Mouse (Mus musculus) right cerebral cortex, postnatal 14 days (tissue): ENCODE measurements around the gene Fgf9.

ENCODE experiments used
- DNase-seq: peaks from one replicate; pipeline ENCODE4 v3.0.0; 2022

Fgf9 gene

DNA sequence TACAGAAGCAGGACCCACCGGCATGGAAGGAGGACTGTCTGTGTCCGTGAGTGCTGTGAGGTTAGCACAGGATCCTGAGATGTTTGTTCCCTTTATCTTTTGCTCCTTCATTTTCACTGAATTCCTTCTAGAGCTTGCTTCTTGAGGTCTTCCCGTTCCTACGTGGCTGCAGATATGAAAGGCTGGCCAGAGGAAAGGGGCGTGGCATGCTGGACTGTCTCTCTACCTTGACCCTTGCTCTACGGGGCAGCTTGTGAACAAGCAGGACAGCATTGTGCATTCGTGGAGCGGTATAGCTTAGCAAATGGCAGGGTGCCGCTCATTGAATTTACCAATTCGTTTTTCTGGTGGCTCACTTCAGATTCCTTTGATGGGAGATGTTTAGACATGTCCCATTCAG, 21.0 kb downstream of the Fgf9 start:
- DNase-seq = no peak

DNA sequence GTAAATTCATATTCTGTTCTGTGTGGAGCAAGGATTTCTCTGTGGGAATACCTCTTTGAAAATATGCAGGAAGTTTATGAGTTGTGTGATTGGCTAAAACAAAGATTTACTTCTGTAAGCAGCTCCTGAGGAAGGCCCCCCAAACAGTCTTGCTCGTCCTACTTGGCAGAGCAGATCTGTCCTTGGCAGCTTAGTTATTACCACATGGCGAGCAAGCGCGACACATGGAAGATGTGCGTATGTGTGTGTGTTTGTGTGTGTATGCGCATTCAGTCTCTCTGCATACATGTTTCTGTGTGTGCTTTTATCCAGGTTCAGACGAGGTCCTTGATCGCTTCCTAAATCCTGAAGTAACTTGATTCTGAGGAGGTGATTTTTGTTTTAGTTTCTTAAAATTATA, 29.3 kb downstream of the Fgf9 start:
- DNase-seq = no peak

DNA sequence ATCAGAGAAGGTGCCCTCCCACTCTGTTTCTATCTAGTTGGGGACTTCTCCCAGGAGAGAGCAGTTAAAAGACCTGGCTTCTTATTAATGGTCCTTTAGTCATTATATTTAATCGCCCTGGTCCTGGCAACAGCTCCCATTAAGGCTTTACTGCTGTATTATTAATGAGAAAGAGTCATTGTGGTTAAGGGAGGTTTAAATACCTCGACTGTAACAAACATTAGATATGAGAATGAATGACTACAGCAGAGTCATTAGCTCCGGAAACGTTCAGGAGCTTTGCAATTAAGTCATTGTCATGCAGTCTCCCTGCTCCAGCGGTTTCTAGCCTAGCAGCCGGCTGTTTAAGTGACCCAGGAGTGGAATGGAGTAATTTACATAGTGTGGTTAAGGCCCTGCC, 31.0 kb downstream of the Fgf9 start:
- DNase-seq = no peak

DNA sequence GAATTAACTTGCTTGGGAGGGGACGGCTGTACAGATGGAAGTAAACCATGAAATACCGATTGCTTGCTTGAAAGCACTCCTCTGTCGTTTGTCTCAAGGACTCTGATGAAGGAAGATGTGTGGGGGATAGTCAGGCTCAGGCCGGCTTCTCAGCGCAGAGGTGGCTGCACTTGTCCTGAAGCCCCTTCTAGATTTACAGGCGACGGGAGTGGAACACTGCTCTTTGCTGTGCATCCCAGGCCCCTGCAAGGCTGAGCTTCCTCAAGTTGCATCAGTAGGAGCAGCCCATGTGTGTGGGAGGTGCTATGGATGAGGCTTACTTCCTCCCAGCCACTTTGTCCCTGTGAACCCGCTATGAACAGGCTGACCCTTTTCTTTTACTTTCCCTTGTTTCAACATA, 33.9 kb downstream of the Fgf9 start:
- DNase-seq = no peak

DNA sequence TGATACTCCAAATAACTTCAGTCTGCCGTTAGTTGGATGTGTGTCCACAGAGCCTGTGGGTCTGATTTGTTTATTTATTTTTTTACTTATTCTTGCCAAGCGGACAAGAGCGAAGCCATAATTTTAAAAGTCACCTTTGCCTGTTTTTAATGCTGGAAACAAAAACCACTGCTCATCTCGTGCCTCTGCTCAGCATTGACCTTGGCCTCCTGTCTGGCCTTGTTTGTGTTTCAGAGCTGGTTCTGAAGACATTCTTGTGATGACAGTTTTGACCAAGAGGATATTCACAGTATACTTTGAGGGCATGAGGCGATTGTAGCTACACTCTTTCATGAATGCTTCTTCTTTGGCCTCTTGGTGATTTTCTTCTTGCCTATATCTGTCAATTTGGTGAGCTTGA, 35.2 kb downstream of the Fgf9 start:
- no peak for DNase-seq

DNA sequence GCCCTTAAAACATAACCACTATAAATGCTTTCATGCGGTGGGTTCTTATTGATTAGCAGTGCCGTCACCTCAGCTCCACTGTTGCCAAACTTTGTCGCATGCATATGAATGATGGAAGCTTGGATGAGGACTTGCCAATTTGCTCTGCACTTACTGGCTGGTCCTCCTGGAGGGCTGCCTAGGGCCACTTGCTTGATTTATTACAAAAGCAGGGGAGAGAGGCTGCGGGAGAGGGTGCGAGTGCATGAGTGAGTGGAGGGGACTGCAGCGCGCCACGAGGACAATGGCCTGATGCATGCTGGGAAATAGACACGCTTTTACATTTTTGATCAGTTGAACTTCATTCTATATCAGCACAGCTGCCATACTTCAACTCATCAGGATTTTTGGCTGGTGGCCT, 39.3 kb downstream of the Fgf9 start:
- DNase-seq = no peak

DNA sequence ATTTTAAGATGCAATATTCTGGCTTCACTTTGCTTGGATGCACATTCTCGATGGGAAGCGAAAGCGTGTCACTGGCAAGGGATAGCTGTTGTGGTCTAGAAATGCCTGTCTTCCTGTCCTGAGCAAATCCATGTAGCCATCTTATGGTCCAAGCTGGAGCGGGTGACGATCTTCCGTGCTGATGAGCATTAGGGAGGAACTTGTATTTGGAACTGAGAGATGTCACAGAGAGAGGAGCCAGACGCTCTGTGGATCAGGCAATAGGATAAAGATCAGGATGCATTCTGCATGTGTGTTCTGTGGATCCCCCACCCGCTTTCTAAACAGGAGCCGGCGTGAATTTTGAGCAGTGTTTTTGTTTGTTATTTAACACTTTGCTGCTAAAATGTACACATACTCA, 41.2 kb downstream of the Fgf9 start:
- no peak for DNase-seq

DNA sequence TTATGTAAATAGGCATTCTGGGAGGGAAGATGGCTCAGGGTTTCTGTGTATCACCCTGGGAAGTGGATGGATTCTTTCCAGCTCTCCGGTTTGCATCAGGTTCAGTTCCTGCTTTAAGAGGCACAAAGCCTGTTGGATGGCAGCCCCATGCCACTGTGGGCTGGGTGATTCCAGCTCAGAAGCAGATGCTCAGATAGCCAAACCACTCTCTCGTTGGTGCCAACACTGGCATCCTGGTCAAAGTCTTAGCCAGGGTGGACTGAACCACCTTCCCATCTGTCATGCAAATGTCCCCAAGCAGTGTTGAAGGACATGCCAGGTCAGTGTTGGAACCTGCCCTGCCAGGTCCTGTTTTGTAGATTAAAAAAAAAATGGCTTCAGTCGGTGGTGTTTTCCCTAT, 42.0 kb downstream of the Fgf9 start:
- DNase-seq = no peak

DNA sequence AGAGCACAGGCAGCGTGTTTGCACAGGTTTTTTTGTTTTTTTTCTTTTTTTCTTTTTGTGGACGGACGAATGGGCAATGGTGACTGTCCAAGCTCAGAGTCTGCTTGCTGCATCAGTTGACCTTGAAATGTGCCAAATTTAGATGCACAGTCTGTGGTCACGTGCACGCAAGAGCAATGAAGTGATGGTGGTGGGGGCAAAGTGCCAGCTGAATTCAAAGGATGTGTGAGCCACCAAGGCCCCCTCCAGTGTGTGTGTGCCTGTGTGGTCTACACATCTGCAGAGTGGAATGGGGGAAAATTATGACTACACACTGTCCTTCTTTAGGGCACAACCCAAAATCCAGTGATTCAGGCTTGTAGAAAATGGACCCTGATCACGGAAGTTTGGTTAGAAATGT, 42.8 kb downstream of the Fgf9 start:
- no peak for DNase-seq

DNA sequence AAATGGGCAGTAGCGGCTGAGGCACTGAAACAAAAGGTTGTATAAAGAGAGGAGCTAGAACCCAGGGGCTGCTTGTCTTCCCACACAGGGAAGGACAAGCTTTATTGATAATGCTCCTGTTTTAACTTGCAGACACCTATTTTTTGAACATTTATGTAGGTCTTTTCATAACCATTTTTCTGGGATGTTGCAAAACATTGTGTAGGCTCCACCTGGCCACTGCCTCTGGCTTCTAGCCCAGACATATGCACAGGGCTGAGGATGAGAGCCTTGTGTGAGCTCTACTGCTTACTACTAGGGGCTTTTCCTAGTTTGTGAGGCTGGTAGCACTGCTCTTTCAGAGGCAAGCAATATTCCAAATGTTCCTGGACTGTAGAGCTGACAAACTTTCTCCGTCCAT, 43.8 kb downstream of the Fgf9 start:
- no peak for DNase-seq

DNA sequence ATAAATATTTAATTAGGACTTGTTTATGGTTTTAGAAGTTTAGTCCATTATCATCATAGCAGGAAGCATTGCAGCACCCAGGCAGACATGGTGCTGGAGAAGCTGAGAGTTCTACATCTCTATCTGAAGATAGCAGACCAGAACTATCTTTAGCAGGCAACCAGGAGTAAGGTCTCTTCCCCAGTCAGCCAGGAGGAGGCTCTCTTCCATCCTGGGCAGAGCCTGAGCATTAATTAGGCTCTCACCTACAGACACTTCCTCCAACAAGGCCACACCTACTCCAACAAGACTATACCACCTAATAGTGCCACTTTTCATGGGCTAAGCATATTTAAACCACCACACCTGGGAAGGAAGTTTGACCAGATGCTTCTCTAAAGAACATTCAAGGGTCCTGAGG, 54.3 kb downstream of the Fgf9 start:
- no peak for DNase-seq

DNA sequence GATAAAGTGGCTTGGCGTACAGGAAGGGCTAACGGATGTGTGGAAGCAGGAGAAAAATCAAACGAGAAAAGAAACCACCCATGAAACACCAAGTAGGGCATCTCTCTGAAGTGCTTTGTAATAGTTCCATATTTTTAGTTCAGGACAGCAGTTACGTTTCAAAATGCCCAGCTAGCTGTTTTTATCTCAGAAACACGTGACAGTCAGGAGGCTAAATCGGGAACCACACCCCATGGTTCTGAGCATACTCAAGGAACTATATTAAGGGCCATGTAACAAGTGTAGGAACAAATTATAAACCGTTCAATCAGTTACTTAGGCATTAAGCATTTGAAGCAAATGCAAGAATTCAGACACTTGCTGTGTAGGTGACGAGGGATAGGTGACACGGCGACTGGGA, 56.2 kb downstream of the Fgf9 start:
- DNase-seq = no peak

DNA sequence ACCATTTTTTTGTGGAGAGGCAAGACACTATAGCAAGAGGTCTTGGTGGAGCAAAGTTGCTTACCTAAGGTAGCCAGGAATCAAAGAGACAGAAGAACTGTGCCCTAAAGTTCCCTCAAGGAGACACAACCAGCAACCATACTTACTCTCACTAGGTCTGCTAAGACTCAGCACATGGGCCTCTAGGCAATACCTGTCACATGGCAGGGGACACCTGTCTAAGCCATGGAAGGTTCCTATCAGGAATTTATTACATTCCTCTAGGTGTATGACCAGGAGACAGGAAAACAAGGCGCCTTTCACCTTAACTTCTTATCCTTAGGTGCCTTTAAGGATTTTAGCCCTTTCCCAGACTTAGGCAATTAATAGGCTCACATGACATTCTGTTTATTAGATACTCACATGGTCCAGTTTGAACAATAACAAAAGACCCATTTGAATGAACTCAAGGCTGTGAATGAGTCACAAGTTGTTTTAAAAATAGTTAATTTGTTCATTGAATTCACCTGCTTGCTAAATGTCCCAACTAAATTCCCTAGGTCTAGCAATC, 69.2 kb downstream of the Fgf9 start:
- DNase-seq = no peak

DNA sequence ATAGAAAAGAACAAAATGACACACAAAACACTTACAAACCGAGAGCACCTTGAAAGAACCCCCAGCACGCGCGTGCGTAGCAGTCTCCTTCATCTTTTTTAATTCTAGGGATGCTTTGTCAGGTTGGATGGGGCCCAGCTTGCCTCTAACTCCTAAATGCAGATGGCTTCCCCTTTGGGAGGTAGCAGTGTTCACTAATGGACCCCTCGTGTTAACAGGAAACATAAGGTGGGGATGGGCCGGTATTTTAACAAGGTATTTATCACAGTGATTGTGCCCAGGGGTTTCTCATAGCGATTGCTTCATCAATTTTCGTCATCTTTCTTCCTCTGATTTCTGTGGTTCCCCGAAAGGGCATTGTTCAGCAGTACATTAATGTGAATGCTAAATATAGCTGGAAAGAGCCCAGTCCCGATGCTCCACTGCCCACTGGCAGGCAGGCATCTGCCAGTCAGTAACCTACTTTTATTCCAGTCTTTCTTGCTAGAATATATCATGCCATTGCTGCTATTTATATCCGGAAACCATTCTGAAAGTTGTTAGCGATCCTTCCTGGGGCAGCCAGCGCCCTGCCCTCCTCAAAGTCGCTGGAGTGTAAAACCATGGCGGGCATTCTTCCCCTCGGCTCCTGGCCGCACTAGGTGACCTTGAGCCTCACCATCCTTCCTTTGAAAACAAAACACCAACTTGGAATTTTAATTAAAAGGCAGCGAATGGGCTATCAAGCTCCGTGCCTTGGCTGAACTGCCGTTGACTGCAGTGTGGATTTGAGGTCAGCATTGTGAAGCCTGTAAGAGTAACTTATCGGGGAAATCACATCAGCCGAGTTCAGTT, 79.5 kb downstream of the Fgf9 start:
- DNase-seq = no peak

DNA sequence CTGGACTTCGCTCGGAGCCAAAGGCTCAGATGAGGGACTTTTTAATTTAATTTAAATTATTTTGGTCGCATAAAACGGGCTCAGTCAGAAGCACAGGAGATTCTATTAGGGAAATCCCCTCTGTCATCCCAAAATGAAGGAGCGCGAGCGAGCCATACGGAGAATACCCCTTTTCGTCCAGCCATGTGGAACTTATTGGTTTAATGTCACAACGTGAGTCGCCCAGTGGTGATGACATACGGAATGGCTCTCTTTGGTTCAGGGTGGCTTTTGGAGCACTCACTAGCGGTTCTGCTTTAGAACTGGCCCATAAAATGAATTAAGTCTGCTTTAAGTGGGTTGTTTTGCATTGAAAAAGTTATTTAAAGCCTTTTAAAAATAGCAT, 80.1 kb downstream of the Fgf9 start:
- DNase-seq = no peak

DNA sequence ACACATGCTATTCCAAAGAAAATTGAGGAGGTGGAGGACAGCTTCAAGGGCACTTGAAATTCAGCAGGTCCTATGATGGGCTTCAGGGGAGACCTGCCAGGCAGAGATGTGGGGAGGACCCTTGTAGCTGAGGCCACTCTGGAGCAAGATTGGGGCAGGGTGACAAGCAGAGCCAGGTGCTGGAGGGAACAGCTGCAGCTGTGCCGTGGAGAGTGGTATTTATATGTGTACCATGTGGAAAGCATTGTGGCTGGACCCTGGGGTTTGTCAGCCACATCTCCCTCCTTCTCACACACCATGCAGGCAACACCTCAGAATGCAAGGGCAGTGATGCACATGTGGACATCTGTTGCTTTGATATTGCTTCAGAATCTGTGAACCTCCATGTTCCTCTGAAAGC, 81.8 kb downstream of the Fgf9 start:
- no peak for DNase-seq

DNA sequence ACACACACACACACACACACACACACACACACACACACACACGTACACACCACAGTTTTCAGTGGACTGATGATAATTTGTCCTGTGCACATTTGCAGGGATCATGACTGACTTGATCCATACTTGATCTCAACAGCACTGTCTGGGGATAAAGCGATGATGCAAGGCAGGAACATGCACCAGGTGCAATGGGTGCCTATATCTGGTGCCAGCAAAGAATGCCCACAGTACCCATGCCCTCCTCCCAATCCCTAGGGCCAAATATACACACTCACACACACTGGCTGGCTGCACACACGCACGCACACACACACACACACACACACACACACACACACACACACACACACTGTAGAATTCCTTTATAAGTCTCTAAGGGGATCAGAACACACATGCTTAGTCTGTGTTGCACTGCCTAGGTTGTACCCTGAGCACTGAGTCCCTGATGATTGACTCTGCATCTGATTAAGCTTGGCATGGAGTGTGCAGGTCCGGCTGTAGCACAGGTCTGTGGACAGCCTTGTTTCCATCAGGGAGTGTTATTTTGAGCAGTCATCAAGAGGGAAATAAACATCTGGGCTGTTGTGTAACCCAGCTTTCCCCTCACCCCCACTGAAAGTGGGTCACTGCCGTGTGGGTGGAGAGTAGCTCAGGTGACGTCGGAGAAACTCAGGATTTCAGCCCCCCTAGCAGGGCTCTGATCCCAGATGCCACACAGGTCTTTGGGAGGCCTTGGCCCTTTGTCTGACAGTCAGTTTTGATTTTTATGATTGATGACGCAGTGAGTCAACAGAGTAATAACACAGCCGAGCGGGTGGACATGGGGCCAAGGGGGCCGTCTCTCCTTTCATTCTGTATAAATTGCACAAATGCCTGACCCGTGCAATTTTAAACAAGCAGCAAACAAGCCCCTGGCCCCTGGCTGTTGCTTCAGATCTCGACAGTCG, 83.4 kb downstream of the Fgf9 start:
- DNase-seq = no peak

DNA sequence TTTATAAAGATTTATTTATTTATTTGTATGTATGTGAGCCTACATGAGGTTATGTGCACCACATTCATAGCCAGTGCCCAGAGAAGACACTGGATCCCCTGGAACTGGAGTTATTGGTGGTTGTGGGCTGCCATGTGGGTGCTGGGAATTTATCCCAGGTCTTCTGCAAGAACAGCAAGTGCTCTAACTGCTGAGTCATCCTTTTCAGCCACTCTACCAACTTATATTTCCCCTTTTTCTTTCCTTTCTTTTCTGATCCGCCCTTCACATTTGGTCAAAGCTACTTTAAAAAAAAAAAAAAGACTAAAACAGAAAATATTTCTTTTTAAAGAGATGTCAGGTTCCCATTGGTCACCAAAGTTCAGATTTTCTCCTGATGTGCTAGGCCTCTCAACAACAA, 90.3 kb downstream of the Fgf9 start:
- DNase-seq = no peak
